Mouse (Mus musculus) midbrain, embryonic 12.5 days (tissue): Measurements from ENCODE around the gene Anapc7. TPM values are rescaled to one million over a fixed set of nuclear protein-coding genes. Genes with fewer than 3 reads are reported as not detected.
A peak's percentile ranks its signal among the peaks of the same experiment; 100 is the strongest.

Experiments used
- ATAC-seq: fragments of 200-750 bp; cut with Nextera tagmentation; 2 replicates; pipeline ENCODE4 v1.8.0; 2017; ENCODE audit warnings: low read depth, moderate TSS enrichment, moderate library complexity; ENCODE audit not compliant: low FRiP score
- H3K27ac ChIP-seq: fragments of 300-500 bp; sonication (generic); replicated peaks from 2 replicates; pipeline ENCODE4 v1.5.1; 2016; ENCODE audit warnings: mild to moderate bottlenecking
- H3K27me3 ChIP-seq: fragments of 300-500 bp; sonication (generic); 2 replicates; pipeline ENCODE4 v1.6.1; 2016; ENCODE audit warnings: mild to moderate bottlenecking
- H3K36me3 ChIP-seq: fragments of 300-500 bp; sonication (generic); 2 replicates; pipeline ENCODE4 v1.6.1; 2016
- H3K4me1 ChIP-seq: fragments of 300-500 bp; sonication (generic); 2 replicates; pipeline ENCODE4 v1.6.1; 2016
- H3K4me2 ChIP-seq: fragments of 300-500 bp; sonication (generic); replicated peaks from 2 replicates; pipeline ENCODE4 v1.6.1; 2016; ENCODE audit warnings: mild to moderate bottlenecking, moderate library complexity
- H3K4me3 ChIP-seq: fragments of 300-500 bp; sonication (generic); 2 replicates; pipeline ENCODE4 v1.5.1; 2016; ENCODE audit warnings: mild to moderate bottlenecking
- H3K9ac ChIP-seq: fragments of 300-500 bp; sonication (generic); replicated peaks from 2 replicates; pipeline ENCODE4 v1.6.1; 2016; ENCODE audit warnings: mild to moderate bottlenecking, moderate library complexity
- H3K9me3 ChIP-seq: fragments of 300-500 bp; sonication (generic); 2 replicates; pipeline ENCODE4 v1.6.1; 2016; ENCODE audit warnings: mild to moderate bottlenecking
- WGBS: fragments of 180-500 bp; shearing (Covaris S2); methylation state at CpG from one replicate; pipeline ENCODE4 v1.1.7; 2016; 5-methylcytosine and 5-hydroxymethylcytosine counted together
- polyA plus RNA-seq: library from polyadenylated mRNA; unstranded; fragments of >200 nt; fragmentation: Nextera tagmentation; extraction: Ambion mirVana; gene quantifications from 2 replicates; pipeline ENCODE4 v1.2.1, GENCODE M21; 2016

Gene Anapc7
- polyA plus RNA-seq, 1 experiment from 2014 or later = 53.6 TPM

- no peak for ATAC-seq
- Histone ChIP-seq H3K27ac (peak overlapping the region; percentile 4; the same call in 1 of the 2 replicates), H3K4me3 (peak overlapping the region; percentile 66), H3K4me1 (peaks cover 14% of the 10 kb centered on the region), H3K4me2 (peak overlapping the region; percentile 86), H3K9ac (peak overlapping the region; percentile 77), H3K9me3 (no peaks in the 10 kb centered on the region), H3K27me3 (no peaks in the 10 kb centered on the region), H3K36me3 (peaks cover 11% of the 10 kb centered on the region)
- WGBS = 15% methylated on average over 19 of the region's 19 CpGs
These were observed 29.1 kb upstream of the Anapc7 start for GRCm38 (mm10) chr5:122392227-122393004.

GRCm38 (mm10) chr5:122393887-122394286 lies 27.6 kb upstream of the Anapc7 start:
- Histone ChIP-seq H3K9me3 (no peaks in the 10 kb centered on the region), H3K4me2 (no peak overlapping the region), H3K9ac (no peak overlapping the region), H3K4me1 (peaks cover 14% of the 10 kb centered on the region), H3K27ac (no peak overlapping the region), H3K4me3 (no peak overlapping the region), H3K27me3 (no peaks in the 10 kb centered on the region), H3K36me3 (peaks cover 14% of the 10 kb centered on the region)
- no peak for ATAC-seq
- 52% methylated on average over 2 of the region's 2 CpGs for WGBS

GRCm38 (mm10) chr5:122396791-122397190 lies 24.7 kb upstream of the Anapc7 start:
- ATAC-seq = no peak
- H3K9ac ChIP-seq = no peak overlapping the region
- H3K4me3 ChIP-seq = no peak overlapping the region
- H3K4me1 ChIP-seq = peaks cover 14% of the 10 kb centered on the region
- H3K36me3 ChIP-seq = peaks cover 30% of the 10 kb centered on the region
- no peaks in the 10 kb centered on the region for H3K27me3 ChIP-seq
- 83% methylated on average over 10 of the region's 10 CpGs for WGBS
- no peak overlapping the region for H3K27ac ChIP-seq
- no peaks in the 10 kb centered on the region for H3K9me3 ChIP-seq
- H3K4me2 ChIP-seq = no peak overlapping the region

- Histone ChIP-seq H3K27me3 (no peaks in the 10 kb centered on the region), H3K9me3 (no peaks in the 10 kb centered on the region), H3K36me3 (peaks cover 37% of the 10 kb centered on the region), H3K4me3 (no peak overlapping the region), H3K27ac (no peak overlapping the region), H3K4me1 (peaks cover 11% of the 10 kb centered on the region), H3K9ac (no peak overlapping the region), H3K4me2 (no peak overlapping the region)
- WGBS = 89% methylated on average over 8 of the region's 8 CpGs
- no peak for ATAC-seq
These were observed 24.0 kb upstream of the Anapc7 start for GRCm38 (mm10) chr5:122397495-122397894.

- no peak overlapping the region for H3K4me3 ChIP-seq
- H3K27me3 ChIP-seq = no peaks in the 10 kb centered on the region
- H3K27ac ChIP-seq = no peak overlapping the region
- no peak overlapping the region for H3K9ac ChIP-seq
- no peak for ATAC-seq
- 93% methylated on average over 8 of the region's 8 CpGs for WGBS
- no peaks in the 10 kb centered on the region for H3K9me3 ChIP-seq
- no peak overlapping the region for H3K4me2 ChIP-seq
- peaks cover 60% of the 10 kb centered on the region for H3K36me3 ChIP-seq
- H3K4me1 ChIP-seq = no peaks in the 10 kb centered on the region; the same call in 1 of the 2 replicates
These were observed 21.6 kb upstream of the Anapc7 start for GRCm38 (mm10) chr5:122399871-122400270.

GRCm38 (mm10) chr5:122400628-122401302 lies 20.7 kb upstream of the Anapc7 start:
- H3K36me3 ChIP-seq = peaks cover 69% of the 10 kb centered on the region
- 86% methylated on average over 18 of the region's 18 CpGs for WGBS
- ATAC-seq = no peak

GRCm38 (mm10) chr5:122401303-122401640 lies 20.2 kb upstream of the Anapc7 start:
- Histone ChIP-seq H3K9me3 (no peaks in the 10 kb centered on the region), H3K4me2 (no peak overlapping the region), H3K36me3 (peaks cover 74% of the 10 kb centered on the region), H3K4me1 (no peaks in the 10 kb centered on the region), H3K27ac (no peak overlapping the region), H3K27me3 (no peaks in the 10 kb centered on the region), H3K4me3 (no peak overlapping the region), H3K9ac (no peak overlapping the region)
- WGBS = 31% methylated on average over 8 of the region's 8 CpGs
- no peak for ATAC-seq

More at GRCm38 (mm10) chr5:122400628-122401302, 20.7 kb upstream of the Anapc7 start:
- H3K4me1 ChIP-seq = no peaks in the 10 kb centered on the region
- no peak overlapping the region for H3K4me3 ChIP-seq
- no peaks in the 10 kb centered on the region for H3K9me3 ChIP-seq
- no peak overlapping the region for H3K27ac ChIP-seq
- H3K4me2 ChIP-seq = no peak overlapping the region
- H3K9ac ChIP-seq = no peak overlapping the region
- no peaks in the 10 kb centered on the region for H3K27me3 ChIP-seq

GRCm38 (mm10) chr5:122402160-122402559 lies 19.3 kb upstream of the Anapc7 start:
- Histone ChIP-seq H3K27me3 (no peaks in the 10 kb centered on the region), H3K4me3 (no peak overlapping the region), H3K9me3 (no peaks in the 10 kb centered on the region), H3K36me3 (peaks cover 75% of the 10 kb centered on the region), H3K27ac (no peak overlapping the region), H3K4me1 (no peaks in the 10 kb centered on the region), H3K9ac (no peak overlapping the region), H3K4me2 (no peak overlapping the region)
- no peak for ATAC-seq
- WGBS = 93% methylated on average over 13 of the region's 13 CpGs

GRCm38 (mm10) chr5:122402772-122403171 lies 18.7 kb upstream of the Anapc7 start:
- Histone ChIP-seq H3K27ac (no peak overlapping the region), H3K36me3 (peaks cover 74% of the 10 kb centered on the region), H3K9me3 (no peaks in the 10 kb centered on the region)

GRCm38 (mm10) chr5:122403362-122403761 lies 18.1 kb upstream of the Anapc7 start:
- Histone ChIP-seq H3K36me3 (peaks cover 74% of the 10 kb centered on the region), H3K27ac (no peak overlapping the region), H3K9ac (no peak overlapping the region), H3K4me3 (no peak overlapping the region), H3K27me3 (no peaks in the 10 kb centered on the region), H3K4me2 (no peak overlapping the region), H3K4me1 (no peaks in the 10 kb centered on the region), H3K9me3 (no peaks in the 10 kb centered on the region)
- 95% methylated on average over 12 of the region's 12 CpGs for WGBS
- no peak for ATAC-seq

More at GRCm38 (mm10) chr5:122402772-122403171, 18.7 kb upstream of the Anapc7 start:
- Histone ChIP-seq H3K4me2 (no peak overlapping the region), H3K4me3 (no peak overlapping the region), H3K9ac (no peak overlapping the region), H3K4me1 (no peaks in the 10 kb centered on the region), H3K27me3 (no peaks in the 10 kb centered on the region)
- WGBS = 93% methylated on average over 5 of the region's 5 CpGs
- no peak for ATAC-seq

GRCm38 (mm10) chr5:122405537-122405936 lies 16.0 kb upstream of the Anapc7 start:
- Histone ChIP-seq H3K9ac (no peak overlapping the region), H3K36me3 (peaks cover 70% of the 10 kb centered on the region), H3K4me2 (no peak overlapping the region), H3K27ac (no peak overlapping the region), H3K4me3 (no peak overlapping the region), H3K9me3 (no peaks in the 10 kb centered on the region), H3K27me3 (no peaks in the 10 kb centered on the region), H3K4me1 (no peaks in the 10 kb centered on the region)
- ATAC-seq = no peak
- 96% methylated on average over 10 of the region's 10 CpGs for WGBS
